Mouse (Mus musculus) neural tube, embryonic 14.5 days (tissue): ENCODE measurements around the gene Snx21. TPM values are rescaled to one million over a fixed set of nuclear protein-coding genes. Genes with fewer than 3 reads are reported as not detected.

Experiments used
- ATAC-seq: fragments of 200-750 bp; cut with Nextera tagmentation; 2 replicates; pipeline ENCODE4 v1.8.0; 2017; ENCODE audit warnings: low read depth, mild to moderate bottlenecking, moderate TSS enrichment, moderate library complexity
- H3K27ac ChIP-seq: fragments of 300-500 bp; sonication (generic); 2 replicates; pipeline ENCODE4 v1.5.1; 2014; ENCODE audit warnings: low read depth, mild to moderate bottlenecking, control low read depth, low read length, moderate library complexity, mixed read lengths
- H3K27me3 ChIP-seq: fragments of 300-500 bp; sonication (generic); 2 replicates; pipeline ENCODE4 v1.6.1; 2014; ENCODE audit warnings: low read length; ENCODE audit not compliant: control insufficient read depth, insufficient read depth
- H3K36me3 ChIP-seq: fragments of 300-500 bp; sonication (generic); 2 replicates; pipeline ENCODE4 v1.6.1; 2014; ENCODE audit warnings: low read length, mixed read lengths; ENCODE audit not compliant: control insufficient read depth, insufficient read depth
- H3K4me1 ChIP-seq: fragments of 300-500 bp; sonication (generic); 2 replicates; pipeline ENCODE4 v1.6.1; 2014; ENCODE audit warnings: low read length; ENCODE audit not compliant: control insufficient read depth, insufficient read depth
- H3K4me2 ChIP-seq: fragments of 300-500 bp; sonication (generic); 2 replicates; pipeline ENCODE4 v1.6.1; 2014; ENCODE audit warnings: mild to moderate bottlenecking, low read depth, low read length, control low read depth
- H3K4me3 ChIP-seq: fragments of 300-500 bp; sonication (generic); 2 replicates; pipeline ENCODE4 v1.5.1; 2014; ENCODE audit warnings: low read depth, low read length, control low read depth, mixed read lengths
- H3K9ac ChIP-seq: fragments of 300-500 bp; sonication (generic); replicated peaks from 2 replicates; pipeline ENCODE4 v1.6.1; 2014; ENCODE audit warnings: low read depth, mild to moderate bottlenecking, control low read depth, low read length, mixed read lengths
- H3K9me3 ChIP-seq: fragments of 300-500 bp; sonication (generic); 2 replicates; pipeline ENCODE4 v1.6.1; 2016; ENCODE audit warnings: low read length; ENCODE audit not compliant: control insufficient read depth
- WGBS: fragments of 180-500 bp; shearing (Covaris S2); extraction: QIAGEN DNeasy Blood & Tissue Kit; methylation state at CpG from one replicate; pipeline ENCODE4 v1.1.7; 2014; 5-methylcytosine and 5-hydroxymethylcytosine counted together
- polyA plus RNA-seq: library from polyadenylated mRNA; unstranded; fragments of >200 nt; fragmentation: Nextera tagmentation; extraction: Ambion mirVana; gene quantifications from 2 replicates; pipeline ENCODE4 v1.2.1, GENCODE M21; 2014

Gene Snx21
- 31.6 and 41.1 TPM in 2 replicates for polyA plus RNA-seq

DNA sequence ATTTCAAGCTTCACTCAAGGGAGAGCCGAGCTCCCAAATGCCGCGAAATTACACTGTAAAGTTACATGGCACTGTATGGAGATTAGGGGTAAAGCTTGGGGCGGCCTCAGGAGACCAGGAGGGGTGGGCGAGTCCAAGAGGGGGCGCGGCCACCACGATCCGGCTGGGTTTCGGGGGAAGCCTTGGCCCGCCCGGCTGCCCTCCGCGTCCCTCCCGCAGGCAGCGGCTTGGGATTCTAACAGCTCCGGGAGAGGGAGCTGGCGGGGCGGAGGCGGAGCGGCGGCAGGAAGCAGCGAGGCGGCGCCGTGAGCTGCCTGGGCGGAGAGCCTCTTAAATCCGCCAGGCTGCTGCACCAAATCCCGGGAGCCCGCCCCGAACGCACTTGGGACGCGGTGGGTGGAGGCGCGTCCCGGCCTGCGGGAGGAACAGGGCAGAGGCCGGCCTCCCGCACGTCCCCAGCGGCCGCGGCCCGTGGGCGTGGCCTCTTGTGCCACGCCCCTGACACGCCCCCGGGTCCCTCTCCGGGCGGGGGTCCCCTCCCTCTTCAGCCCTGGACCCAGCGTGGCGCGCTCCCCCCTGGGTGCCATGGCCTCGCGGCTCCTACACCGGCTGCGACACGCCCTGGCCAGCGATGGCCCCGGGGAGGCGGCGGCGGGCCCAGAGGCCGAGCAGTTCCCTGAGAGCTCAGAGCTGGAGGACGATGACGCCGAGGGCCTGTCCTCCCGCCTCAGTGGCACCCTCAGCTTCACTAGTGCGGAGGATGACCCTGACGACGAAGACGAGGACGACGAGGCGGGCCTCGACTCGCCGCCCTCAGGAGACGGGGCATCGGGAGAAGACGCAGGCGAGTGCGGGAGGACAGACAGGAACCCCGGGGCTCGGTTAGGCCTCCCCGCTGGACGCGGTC, at the start of gene Snx21:
TSS of gene Snx21 (plus strand) at position 343 of the 907 bp plus-strand sequence.
- Histone ChIP-seq H3K36me3 (no peaks in the 10 kb centered on the region; the same call in 1 of the 2 replicates), H3K4me3 (peak within 1 kb of the TSS; percentile 65), H3K27me3 (no peaks in the 10 kb centered on the region), H3K9me3 (no peaks in the 10 kb centered on the region), H3K4me1 (no peaks in the 10 kb centered on the region), H3K4me2 (peak within 1 kb of the TSS; percentile 86), H3K27ac (peak within 1 kb of the TSS; percentile 64), H3K9ac (peak within 1 kb of the TSS; percentile 76)
- ATAC-seq: peak; percentile 76
- under 1% methylated on average over 68 of the region's 89 CpGs for WGBS

DNA sequence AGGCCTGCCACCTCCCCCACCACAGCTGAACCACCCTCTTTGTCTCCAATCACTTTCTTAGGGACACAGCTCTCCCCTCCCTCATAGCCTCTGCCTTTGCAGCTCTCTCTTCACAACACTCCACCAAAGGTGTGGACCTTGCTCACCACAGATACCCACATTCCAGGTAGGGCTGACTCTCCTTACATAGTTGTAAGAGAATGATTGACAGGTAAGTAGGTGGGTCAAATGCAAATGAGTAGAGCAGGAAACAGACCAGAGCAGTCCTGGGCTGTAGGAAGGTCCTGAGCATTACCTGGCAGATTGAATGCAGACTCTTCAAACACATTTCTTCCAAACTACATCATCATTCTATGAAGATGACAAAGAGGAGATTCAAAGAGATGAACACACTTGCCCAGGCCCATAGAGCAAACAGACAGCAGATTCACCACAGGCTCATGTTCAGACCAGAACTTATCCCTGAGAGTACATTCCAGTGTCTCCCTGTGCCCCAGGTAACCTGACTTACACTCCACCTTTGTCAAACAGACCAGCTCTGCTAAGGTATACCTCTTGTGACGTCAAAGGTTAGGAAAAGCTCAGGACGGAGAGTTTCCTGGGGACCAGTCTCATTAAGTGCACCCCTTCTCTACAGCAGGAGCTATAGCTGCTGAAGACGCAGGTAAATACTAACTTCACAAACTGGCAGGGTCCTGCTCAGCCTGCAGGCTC, 48.1 kb upstream of the Snx21 start:
- Histone ChIP-seq H3K4me2 (no peak overlapping the region), H3K9me3 (no peaks in the 10 kb centered on the region), H3K27me3 (no peaks in the 10 kb centered on the region), H3K9ac (no peak overlapping the region), H3K27ac (no peak overlapping the region), H3K36me3 (no peaks in the 10 kb centered on the region), H3K4me3 (no peak overlapping the region), H3K4me1 (no peaks in the 10 kb centered on the region)
- 73% methylated on average over 3 of the region's 3 CpGs for WGBS
- no peak for ATAC-seq

DNA sequence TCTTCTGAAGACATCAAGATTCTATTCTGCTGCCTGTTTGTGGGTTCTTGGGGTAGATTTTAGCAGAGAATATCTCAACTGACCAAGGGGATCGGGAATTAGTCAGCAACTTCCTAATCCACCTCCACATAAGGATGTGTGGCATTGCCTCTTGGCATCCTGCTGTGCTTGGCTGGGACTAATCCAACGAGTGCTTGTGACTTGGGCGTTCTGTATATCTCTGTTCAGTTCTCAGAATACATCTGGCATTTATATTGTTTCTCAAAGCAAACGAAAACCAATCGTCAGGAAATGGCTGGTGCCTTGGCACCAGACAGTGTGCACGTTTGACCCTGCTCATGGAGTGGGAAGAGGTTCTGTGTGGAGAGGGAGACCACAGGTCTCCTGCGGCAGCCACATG, 45.7 kb upstream of the Snx21 start:
- ATAC-seq: no peak
- no peak overlapping the region for H3K9ac ChIP-seq
- H3K4me2 ChIP-seq: no peak overlapping the region
- H3K27ac ChIP-seq: no peak overlapping the region
- H3K9me3 ChIP-seq: no peaks in the 10 kb centered on the region
- no peaks in the 10 kb centered on the region for H3K36me3 ChIP-seq
- H3K4me1 ChIP-seq: peaks cover under 1% of the 10 kb centered on the region
- H3K27me3 ChIP-seq: no peaks in the 10 kb centered on the region
- H3K4me3 ChIP-seq: no peak overlapping the region
- 72% methylated on average over 7 of the region's 7 CpGs for WGBS

DNA sequence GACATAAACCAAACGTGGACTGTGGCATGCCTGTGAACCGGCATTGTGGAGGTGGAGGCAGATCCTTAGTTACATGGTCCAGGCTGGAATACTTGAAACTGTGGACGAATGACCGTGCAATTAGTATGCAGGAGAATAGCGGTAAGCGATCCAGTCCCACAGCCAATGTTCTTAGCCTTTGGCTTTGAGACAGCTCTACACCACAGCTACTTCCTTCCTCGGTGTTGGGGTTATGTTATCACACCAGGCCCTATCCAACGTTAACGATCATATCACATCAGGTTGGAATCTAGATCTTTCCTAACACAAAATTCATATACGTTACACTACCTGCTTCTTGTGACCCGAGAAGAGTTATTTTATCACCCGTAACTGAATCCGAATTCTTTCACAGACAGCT, 40.6 kb upstream of the Snx21 start:
- Histone ChIP-seq H3K9me3 (no peaks in the 10 kb centered on the region), H3K9ac (peak overlapping the region; percentile 92; the same call in 1 of the 2 replicates), H3K36me3 (peaks cover 10% of the 10 kb centered on the region; the same call in 1 of the 2 replicates), H3K4me3 (peak overlapping the region; percentile 87), H3K27me3 (no peaks in the 10 kb centered on the region; the same call in 1 of the 2 replicates), H3K4me1 (peaks cover 21% of the 10 kb centered on the region), H3K4me2 (peak overlapping the region; percentile 67), H3K27ac (no peak overlapping the region)
- 76% methylated on average over 13 of the region's 13 CpGs for WGBS
- no peak for ATAC-seq

DNA sequence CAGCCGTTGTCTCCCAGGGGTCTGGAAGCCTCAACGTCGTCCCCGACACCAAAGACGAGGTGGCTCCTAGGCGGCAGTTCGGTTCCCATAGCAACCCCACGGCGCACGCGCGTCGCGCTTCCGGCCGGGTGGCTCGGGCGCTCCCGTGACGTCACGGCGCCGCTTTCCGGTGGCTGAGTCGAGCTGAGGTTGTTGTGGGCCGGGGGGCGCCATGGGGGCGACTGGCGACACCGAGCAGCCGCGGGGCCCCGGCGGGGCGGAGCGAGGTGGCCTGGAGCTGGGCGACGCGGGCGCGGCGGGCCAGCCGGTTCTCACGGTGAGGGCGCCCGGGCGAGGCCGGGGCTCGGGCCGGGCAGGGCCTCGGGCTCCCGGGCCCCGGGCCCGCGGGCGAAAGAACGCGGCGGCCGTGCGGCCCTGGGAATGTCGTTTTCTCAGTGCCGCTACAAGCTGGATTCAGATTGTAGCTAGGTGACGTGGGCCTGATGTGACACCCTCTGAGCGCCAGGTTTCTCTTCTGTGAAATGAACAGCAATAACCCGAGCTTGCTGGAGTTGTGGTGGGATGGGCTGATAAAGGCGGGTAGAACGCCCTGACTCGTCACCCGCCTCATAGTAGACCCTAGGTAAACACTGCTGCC, 39.7 kb upstream of the Snx21 start, which contains the start of the genes Wfdc3 and Dnttip1:
TSS of gene Wfdc3 (minus strand) at position 89 of the 637 bp plus-strand sequence.
TSS of gene Dnttip1 (plus strand) at position 141 of the 637 bp plus-strand sequence.
- Histone ChIP-seq H3K4me1 (peaks cover 21% of the 10 kb centered on the region), H3K27me3 (no peaks in the 10 kb centered on the region; the same call in 1 of the 2 replicates), H3K4me2 (peak within 1 kb of the TSS; percentile 67), H3K36me3 (peaks cover 10% of the 10 kb centered on the region; the same call in 1 of the 2 replicates), H3K27ac (peak within 1 kb of the TSS; percentile 74), H3K9me3 (no peaks in the 10 kb centered on the region), H3K9ac (peak within 1 kb of the TSS; percentile 92), H3K4me3 (peak within 1 kb of the TSS; percentile 87)
- peak; percentile 92 for ATAC-seq
- under 1% methylated on average over 62 of the region's 70 CpGs for WGBS

DNA sequence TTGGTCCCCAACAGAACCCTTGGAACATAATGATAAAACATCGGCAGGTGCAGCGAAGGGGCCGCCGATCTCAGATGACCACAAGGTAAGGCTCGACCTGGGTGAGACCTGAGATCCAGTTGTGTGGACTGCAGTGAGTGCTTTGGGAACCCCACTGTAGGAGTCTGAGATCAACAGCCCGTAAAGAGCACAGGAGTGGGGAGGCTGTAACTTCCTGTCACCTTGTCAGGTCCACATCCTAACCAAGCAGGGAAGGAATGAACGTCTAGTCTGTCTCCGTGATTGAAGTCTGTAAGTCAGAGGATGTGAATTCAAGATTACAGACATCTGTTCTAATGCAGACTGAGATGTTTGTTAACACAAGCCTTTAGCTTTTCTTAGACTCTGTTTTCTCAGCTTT, 38.9 kb upstream of the Snx21 start:
- peaks cover 21% of the 10 kb centered on the region for H3K4me1 ChIP-seq
- ATAC-seq: no peak
- H3K9me3 ChIP-seq: no peaks in the 10 kb centered on the region
- 63% methylated on average over 8 of the region's 8 CpGs for WGBS
- peak overlapping the region; percentile 92 for H3K9ac ChIP-seq
- H3K27me3 ChIP-seq: no peaks in the 10 kb centered on the region; the same call in 1 of the 2 replicates
- H3K36me3 ChIP-seq: peaks cover 15% of the 10 kb centered on the region; the same call in 1 of the 2 replicates
- peak overlapping the region; percentile 87 for H3K4me3 ChIP-seq
- H3K27ac ChIP-seq: no peak overlapping the region
- peak overlapping the region; percentile 67 for H3K4me2 ChIP-seq

DNA sequence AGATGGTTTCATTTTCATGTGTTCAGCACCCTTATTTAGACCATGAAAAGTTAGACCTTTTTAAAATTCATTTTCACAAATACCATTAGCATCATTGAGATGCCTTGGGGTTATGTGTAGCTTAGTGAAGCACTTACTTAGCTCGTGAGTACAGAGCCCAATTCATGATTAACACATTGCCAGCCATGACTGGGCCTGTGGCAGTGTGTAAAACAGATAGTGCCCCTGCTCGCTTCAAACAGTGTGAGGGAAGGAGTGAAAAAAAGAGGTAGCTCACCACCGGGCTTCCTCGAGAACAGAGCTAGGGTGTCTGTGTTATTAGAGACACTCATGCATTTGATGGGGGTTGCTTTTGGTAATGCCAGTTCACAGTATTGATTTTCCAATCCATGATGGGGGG, 37.4 kb upstream of the Snx21 start:
- H3K4me3 ChIP-seq: no peak overlapping the region
- no peaks in the 10 kb centered on the region for H3K9me3 ChIP-seq
- no peak overlapping the region for H3K27ac ChIP-seq
- no peak overlapping the region for H3K9ac ChIP-seq
- no peak overlapping the region for H3K4me2 ChIP-seq
- no peaks in the 10 kb centered on the region; the same call in 1 of the 2 replicates for H3K27me3 ChIP-seq
- H3K4me1 ChIP-seq: peaks cover 21% of the 10 kb centered on the region
- 88% methylated on average over 4 of the region's 4 CpGs for WGBS
- ATAC-seq: no peak
- H3K36me3 ChIP-seq: peaks cover 23% of the 10 kb centered on the region; the same call in 1 of the 2 replicates

DNA sequence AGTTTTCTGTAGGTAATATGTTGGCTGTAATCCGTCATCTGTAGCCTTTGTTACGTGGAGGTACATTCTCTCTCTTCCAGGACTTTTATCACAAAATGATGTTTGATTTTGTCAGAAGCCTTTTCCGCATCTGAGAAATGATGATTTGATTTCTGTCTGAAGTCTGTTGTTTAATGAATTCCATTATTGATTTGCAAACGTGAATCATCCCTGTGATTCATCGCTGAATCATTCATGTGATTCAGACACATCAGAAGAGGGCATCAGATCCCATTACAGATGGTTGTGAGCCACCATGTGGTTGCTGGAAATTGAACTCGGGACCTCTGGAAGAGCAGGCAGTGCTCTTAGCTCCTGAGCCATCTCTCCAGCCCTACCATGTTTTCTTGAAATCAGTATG, 36.6 kb upstream of the Snx21 start:
- no peak for ATAC-seq
- Histone ChIP-seq H3K9me3 (no peaks in the 10 kb centered on the region), H3K36me3 (peaks cover 28% of the 10 kb centered on the region), H3K27me3 (no peaks in the 10 kb centered on the region; the same call in 1 of the 2 replicates), H3K4me3 (no peak overlapping the region), H3K27ac (no peak overlapping the region), H3K4me2 (no peak overlapping the region), H3K9ac (no peak overlapping the region), H3K4me1 (peaks cover 21% of the 10 kb centered on the region)
- WGBS: 95% methylated on average over 6 of the region's 6 CpGs
